Mouse (Mus musculus): ENCODE measurements around the gene Tubb5.
"Not testable (repeated sequence)": the region's sequence is repeated elsewhere in the genome, so short reads cannot be mapped to it uniquely, and the experiment has no call there.

Gene Tubb5

DNA sequence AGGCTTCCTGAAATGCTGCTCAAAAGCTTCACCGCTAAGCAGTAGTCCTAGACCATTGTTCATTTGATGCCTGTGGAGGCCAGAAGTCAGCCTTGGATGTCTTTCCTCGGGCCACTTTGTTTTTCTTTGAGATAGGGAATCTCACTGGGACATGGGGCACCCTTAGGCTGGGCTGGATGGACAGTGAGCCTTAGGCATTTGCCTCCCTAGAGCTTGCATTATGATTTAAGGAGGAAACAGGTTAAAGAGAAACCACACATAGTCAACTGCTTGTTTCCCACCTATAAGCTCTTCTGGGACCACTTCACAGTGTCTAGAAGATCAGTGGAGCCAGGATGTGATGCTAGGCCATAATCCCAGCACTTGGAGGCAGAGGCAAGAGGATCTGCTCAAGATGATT lies 21.7 kb upstream of the Tubb5 start:
- no peak for DNase-seq

DNA sequence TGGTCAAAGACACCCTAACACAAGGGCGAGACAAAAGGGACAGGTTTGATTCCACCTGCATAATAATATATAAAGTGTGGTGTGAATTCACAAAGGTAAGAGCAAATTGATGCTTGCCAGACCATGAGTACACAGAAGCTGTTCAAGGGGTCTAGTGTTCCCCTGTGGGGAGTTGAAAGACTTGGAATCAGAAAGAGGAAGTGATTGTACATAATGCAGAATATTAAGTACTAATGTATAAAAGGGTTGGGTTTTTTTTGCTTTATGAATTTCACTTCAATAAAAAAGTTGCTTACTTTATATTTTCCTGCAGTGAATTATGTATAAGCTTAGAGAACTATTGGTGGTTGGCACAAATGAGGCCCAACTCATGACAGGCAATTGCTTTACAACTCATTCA lies 21.3 kb upstream of the Tubb5 start:
- no peak for DNase-seq

DNA sequence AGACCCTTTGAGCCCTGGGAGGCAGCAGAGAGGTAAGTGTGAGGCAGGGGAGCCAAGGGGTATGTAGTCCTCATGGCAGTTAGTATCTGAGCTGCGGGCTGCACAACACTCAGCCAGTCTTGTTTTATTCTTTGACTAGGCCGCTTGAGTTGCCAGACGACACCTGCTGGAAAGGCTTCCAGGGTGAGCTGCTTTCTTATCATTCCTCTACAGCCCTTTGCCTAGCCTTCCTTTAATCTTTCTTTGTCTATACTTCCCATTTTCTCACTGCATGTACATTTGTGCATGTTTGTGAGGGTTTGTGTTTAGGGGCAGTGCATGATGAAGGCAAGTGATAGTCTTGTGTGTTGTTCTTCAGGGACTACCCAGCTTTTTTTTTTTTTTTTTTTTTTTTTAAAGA lies 12.9 kb upstream of the Tubb5 start:
- no peak for DNase-seq

DNA sequence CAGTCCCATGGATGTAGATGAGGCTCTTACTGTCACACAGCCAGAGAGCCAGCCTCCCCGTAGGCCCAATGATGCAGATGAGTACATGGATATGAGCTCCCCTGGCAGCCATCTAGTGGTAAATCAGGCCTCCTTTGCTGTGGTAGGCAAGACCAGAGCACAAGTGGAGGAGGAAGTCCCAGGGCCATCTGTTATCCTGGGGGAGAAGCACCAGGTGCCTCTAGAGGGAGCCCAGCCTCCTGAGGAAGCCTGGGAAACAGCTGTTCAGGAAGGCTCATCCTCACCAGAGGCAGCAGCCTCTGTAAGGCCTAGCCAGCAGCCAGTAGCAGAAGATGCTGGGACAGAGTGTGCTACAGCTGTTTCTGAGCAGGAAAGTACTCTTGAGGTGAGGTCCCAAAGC lies 10.0 kb upstream of the Tubb5 start:
- peak; percentile 49 for DNase-seq

DNA sequence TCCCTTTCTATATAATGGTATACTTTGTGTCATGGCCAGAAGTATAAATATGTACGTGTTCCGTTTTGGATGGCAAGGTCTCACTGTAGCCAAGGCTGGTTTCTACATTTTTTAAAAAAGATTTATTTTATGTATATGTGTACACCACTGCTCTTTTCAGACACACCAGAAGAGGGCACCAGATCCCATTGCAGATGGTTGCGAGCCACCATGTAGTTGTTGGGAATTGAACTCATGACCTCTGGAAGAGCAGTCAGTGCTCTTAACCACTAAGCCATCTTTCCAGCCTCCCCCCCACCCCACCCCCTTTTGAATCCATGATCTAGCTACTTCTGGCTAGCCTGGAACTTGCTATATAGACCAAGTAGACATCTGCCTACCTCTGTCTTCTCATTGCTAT lies 5.4 kb upstream of the Tubb5 start:
- DNase-seq = no peak

DNA sequence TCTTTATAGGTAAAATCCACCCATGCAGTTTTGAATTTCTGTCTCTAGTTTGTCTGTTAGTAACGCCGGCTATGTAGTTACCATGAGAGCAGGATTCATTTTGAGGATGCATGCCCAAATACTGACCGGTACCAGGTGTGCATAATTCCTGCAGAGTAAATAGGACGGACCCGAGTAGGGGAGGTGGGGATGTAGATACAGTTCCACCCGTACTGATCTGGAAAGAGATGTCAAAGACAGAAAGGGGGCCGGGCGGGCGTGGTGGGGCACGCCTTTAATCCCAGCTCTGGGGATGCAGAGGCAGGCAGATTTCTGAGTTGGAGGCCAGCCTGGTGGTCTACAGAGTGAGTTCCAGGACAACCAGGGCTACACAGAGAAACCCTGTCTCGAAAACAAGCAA lies 3.9 kb upstream of the Tubb5 start:
- DNase-seq = no peak

DNA sequence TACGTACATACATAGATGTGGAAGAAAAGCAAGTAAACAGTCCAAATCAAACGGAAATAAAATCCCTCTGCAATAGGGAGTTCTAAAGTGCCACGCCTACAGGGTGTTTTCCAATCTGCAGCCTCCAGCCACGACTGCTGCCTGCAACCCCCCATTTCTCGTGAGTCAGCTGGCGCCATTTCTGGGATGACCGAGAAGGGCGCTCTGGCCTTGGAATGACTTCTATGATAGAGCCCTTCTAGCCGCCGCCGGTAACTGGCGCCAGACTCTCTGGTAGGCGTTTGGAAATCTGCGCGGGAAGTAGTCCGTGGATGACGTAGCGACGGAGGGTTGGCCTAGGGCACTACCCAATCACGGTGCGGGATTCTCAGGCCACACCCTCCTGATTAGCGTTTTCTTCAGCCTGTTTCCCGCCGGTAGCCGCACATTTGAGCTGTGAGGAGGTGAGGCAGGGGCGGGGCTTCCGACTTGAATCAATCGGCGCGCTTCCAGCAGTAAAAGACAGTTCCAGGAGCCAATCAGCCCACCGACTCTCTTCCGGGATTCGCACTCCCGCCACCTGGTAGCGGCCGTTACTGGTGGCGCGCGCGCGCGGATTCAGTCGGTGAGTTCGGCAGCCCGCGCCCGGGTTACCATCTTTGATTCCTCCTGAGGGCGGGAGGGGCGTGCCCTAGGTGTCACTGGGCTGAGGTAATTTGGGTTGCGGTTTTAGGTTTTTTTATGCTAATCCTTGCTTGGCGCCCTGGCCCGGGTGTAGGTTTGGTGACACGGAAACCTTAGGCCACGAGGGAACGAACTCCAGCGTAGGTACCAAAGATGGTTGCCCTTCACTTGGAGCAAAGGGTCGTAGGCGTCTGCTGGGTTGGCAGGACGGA lies 3.2 kb upstream of the Tubb5 start, which contains the start of gene Mdc1:
Gene Mdc1 (plus strand): TSS at position 440 of the 875 bp plus-strand sequence.
- peak; percentile 100 for DNase-seq

DNA sequence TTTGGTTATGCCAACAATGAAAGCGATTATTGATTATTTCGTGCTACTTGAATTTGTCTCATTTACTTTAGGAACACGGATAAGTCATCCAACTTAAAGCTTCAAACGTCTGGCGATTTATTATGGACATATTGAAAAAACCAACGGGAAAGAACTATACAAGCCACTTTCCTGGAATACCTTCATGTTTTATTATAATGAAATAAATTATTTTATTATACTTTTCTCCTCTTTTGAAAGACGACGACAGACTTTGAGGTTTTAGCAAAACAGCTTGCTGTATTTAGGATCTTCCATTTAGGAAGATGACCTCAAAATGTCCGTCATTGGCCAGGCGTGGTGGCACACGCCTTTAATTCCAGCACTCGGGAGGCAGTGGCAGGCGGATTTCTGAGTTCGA lies 2.5 kb upstream of the Tubb5 start:
- DNase-seq = no peak

DNA sequence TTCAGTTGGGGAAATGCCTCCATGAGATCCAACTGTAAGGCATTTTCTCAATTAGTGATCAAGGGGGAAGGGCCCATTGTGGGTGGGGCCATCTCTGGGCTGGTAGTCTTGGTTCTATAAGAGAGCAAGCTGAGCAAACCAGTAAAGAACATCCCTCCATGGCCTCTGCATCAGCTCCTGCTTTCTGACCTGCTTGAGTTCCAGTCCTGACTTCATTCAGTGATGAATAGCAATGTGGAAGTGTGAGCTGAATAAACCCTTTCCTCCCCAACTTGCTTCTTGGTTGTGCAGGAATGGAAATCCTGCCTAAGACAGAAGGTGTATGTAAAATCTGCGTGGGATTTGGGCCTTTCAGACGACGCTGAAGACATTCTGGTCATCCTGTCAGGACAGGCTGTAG lies 896 bp upstream of the Tubb5 start:
- DNase-seq = not testable (repeated sequence)

DNA sequence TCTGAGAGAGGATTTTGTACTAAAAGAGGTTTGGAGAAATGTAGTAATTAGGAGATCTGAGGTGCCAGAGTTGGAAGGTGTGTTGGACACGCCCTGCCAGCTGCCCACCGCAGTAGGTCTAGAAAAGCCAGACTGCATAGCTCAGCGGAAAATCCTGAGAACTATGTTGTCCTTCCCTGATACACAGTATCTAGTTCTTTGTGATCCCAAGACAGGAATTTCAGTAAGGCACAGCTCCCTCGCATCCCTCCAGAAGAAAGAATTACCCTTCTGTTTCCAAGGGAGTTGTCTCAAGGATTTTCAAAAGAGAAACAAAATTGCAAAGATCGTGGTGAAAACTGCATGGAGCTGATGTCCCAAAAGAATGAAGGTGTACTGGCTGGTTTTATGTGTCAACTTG lies 464 bp upstream of the Tubb5 start:
- DNase-seq = no peak

DNA sequence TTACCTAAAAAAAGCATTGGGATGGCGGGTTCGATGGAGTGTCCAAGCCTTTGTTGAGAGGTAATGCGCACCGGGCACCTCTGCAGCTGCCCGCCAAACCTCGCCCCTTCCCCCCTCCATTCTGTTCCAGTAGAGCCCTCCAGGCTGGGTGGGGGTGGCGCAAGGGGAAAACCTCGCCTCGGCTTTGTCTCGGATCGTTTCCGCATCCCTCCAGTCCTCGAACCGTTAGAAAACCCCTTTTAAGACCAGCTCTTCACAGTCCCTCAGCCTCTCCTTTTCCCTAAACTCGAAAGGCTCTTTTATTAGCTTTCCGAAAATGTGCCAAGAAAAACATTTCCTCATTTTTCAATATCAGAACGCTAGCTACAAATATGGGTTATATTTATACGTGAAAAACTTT lies 619 bp downstream of the Tubb5 start:
- peak; percentile 61 for DNase-seq

DNA sequence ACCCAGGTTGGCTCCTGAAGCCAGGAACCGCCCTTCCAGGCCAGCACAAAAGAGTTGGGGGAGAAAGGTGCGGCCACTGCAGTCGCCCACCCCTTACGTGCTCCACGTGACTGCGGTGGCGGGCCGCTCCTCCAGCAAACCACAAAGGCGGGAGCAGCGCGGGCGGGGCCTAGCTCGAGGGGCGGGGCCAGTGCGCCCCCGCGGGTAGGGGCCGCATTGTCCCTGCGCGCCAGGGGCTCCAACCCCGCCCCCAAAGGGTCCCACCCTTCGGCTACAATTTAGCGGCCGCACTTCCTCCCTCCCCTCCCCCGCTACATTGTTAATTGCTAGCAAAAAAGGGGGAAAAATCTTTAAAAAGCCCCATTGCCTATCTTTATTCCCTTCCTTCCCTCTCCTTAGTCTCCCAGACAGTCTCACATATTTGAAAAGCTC lies 1.1 kb downstream of the Tubb5 start:
- peak; percentile 92 for DNase-seq

DNA sequence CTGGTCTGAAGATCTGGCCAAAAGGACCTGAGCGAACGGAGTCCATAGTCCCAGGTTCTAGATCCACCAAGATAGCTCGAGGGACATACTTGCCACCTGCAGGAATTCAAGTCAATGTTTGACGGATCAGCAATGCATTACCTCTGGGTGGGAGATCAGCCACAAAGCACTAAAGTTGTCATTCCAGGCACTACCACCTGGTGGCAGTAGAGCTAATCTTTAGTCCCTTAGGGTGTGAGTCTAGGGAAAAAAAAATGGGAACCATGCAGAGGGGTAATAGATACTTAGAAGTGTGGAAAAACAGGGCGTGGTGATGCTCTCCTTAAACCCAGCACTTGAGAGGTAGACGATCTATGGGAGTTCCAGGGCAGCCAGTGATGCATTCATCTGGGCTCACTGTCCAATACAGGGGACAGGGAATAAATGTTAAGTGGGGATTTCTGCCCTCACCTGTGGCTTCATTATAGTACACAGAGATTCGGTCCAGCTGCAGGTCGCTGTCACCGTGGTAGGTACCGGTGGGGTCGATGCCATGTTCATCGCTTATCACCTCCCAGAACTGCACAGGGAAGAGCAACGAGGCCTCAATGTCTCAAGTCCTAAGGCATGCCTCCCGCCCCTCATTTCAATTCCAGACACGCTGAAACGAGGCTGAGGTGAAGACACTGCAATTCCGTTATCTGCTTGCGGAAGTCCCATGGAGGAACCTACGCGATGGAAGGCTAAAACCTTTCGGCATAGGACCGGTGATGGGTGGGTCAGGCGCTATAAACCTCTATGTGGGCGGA lies 1.7 kb downstream of the Tubb5 start:
- peak; percentile 93 for DNase-seq

DNA sequence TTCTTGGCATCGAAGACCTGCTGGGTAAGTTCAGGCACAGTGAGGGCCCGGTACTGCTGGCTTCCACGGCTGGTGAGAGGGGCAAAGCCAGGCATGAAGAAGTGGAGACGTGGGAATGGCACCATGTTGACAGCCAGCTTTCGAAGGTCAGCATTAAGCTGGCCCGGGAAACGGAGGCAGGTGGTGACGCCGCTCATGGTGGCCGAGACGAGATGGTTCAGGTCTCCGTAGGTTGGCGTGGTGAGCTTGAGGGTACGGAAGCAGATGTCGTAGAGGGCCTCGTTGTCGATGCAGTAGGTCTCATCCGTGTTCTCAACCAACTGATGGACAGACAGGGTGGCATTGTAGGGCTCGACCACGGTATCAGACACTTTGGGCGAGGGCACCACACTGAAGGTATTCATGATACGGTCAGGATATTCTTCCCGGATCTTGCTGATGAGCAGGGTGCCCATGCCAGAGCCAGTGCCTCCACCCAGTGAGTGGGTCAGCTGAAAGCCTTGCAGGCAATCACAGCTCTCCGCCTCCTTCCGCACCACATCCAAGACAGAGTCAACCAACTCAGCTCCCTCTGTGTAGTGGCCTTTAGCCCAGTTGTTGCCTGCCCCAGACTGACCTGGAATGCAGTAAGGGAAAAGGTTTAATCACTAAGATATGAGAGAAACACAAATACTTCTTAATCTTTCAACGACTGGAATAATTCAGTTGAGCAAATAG lies 2.5 kb downstream of the Tubb5 start:
- DNase-seq = peak; percentile 43

DNA sequence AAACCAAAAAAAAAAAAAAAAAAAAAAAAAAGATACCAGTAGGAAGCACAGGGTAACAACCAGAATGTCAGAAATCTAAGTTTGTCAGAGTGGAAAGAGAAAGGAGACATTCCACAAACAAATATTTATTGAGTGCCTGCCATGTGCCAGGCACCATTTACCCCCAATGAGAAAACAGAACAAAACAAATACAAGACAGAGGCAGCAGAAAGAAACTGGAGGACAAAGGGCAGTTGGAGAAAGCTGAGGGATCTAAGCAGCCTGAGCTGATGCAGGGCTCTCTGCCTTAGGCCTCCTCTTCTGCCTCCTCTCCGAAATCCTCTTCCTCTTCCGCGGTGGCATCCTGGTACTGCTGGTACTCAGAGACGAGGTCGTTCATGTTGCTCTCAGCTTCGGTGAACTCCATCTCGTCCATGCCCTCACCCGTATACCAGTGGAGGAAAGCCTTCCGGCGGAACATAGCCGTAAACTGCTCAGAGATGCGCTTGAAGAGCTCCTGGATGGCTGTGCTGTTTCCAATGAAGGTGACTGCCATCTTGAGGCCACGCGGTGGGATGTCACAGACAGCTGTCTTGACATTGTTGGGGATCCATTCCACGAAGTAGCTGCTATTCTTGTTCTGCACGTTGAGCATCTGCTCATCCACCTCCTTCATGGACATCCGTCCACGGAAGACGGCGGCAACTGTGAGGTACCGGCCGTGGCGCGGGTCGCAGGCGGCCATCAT lies 3.2 kb downstream of the Tubb5 start:
- no peak for DNase-seq

DNA sequence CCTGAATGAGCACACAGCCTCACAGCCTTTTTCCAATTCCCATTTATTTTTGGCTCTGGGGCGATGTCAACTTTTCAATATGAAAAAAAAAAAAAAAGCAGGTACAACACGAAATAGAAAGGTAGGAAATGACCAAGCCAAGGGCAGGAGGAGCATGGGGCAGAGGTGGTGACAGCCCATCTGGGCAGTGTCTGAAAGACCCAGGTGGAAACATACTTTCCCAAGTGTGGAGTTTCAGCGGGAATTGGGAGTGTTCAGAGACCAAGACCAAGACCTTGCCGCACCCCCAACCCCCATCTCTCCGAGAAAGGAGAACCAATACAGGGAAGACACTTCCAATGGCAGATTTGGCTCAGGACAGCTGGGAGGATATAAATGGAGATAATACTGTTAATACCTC lies 4.2 kb downstream of the Tubb5 start:
- DNase-seq = no peak

DNA sequence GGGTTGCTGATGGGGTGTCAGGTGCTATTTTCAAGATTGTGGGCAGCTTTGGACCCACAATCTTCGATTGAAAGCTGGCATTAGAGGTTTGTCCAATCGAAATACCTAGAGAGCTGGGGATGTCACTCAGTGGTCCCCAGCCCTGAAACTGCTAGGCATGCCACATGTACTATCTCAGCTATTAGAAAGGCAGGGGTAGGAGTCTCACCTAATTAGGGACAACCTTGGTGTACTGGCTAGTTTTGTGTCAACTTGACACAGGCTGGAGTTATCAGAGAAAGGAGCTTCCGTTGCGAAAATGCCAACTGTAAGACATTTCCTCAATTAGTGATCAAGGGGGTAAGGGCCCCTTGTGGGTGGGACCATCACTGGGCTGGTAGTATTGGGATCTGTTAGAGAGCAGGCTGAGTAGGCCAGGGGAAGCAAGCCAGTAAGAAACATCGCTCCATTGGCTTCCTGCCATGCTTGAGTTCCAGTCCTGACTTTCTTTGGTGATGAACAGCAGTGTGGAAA lies 4.8 kb downstream of the Tubb5 start:
- DNase-seq = no peak

DNA sequence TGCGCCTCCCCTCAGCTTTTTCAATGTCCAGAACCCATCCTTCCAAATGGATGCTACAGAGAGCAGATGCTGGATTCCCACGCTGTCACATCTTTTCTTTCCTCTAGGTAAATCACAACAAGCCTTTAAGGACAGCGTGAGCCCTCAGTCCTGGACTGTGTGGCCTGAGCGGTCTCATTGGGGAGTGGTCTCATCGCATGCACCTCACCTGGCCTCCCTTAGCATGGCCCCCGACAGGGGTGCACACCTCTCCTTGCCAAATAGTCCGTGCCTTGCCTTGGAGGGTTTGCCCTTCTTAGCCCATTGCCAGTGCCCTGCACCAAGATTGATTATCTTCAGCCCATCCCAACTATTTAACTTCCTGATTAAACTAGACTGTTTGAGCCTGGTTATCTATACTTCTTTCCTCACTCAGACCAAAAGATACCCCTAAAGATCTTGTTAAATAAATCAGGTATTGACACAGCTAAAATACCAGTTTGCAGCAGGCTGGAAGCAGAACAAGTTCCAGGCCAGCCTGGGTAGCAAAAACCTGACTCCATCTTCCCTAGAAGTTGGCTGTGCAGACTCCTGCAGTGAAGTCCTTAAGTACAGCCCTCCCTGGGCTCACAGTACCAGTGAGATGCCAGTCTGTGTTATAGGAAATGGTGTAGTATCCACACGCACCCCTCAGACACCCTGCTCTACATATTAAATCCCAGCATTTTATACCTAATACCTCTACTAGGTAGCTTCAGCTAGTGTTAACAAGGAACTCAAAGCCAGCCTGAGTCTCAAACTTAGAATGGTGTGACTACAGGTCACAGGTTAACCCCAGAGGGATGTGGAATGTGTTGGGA lies 5.5 kb downstream of the Tubb5 start:
- DNase-seq = no peak

DNA sequence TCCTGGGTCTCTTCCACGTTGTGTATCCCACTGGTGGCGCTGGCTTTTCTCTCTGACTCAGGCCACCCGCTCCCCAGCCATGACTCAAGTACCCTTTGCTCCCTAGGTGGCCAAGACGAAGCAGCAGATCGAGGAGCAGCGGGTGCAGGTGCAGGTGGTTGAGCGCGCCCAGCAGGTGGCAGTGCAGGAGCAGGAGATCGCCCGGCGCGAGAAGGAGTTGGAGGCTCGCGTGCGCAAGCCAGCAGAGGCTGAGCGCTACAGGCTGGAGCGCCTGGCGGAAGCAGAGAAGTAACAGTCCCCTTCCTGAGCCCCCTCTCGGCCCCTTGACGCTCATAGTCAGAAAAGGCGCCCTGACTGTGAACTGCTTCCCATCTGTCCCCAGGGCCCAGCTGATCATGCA lies 8.4 kb downstream of the Tubb5 start:
- DNase-seq = peak; percentile 91

DNA sequence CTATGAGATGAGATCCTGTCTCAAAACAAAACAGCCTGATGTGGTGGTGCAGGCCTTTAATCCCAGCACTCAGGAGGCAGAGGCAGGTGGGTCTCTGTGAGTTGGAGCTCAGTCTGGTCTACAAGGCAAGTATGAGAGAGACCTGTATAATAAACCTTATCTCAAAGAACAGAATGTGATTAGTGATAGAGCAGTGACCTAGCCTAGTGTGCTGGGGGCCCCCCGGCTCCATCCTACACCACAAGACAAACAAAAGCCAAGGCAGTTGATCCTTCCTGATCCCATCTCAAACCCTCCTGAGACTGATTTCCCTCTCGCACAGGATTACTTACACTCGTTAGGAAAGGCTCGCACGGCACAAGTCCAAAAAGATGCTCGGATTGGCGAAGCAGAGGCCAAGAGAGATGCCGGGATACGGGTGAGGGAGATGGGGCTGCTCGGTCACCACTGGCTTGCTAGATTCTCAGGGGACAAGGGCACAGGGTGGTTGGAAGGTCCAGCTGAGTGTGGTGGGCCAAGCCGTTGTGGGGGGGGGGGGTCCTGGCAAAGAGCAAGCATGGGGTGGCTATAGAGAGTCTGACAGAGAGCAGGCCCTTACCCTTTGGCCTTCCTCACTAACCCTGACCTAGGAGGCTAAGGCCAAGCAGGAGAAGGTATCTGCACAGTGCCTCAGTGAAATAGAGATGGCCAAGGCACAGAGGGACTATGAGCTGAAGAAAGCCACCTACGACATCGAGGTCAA lies 12.8 kb downstream of the Tubb5 start:
- no peak for DNase-seq

DNA sequence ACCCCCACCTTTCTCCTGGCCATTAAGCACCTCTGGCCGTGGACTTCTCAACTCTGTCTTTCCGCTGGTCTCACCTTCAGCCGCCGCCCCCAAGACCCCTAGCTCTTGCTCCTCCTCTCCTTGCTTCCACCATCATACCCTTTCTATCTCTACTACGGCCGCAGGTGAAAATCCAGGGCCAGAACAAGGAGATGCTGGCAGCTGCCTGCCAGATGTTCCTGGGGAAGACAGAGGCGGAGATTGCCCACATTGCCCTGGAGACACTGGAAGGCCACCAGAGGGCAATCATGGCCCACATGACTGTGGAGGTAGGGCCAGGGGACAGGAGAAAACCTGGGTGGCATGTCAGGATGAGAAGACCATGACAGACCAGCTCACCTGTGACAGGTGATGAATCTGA lies 13.7 kb downstream of the Tubb5 start:
- no peak for DNase-seq
